Mouse (Mus musculus) effector memory CD4-positive, alpha-beta T cell, adult 5 months (primary cell): Measurements from ENCODE around the gene Gm21800. TPM values are rescaled to one million over a fixed set of nuclear protein-coding genes. Genes with fewer than 3 reads are reported as not detected.

Experiments
- polyA plus RNA-seq: library from polyadenylated mRNA; unstranded; fragments of 100-300 nt; shearing (Covaris generic); gene quantifications from one replicate; pipeline ENCODE4 v1.2.1, GENCODE M21; 2017

Gm21800 gene
- not detected for polyA plus RNA-seq

DNA sequence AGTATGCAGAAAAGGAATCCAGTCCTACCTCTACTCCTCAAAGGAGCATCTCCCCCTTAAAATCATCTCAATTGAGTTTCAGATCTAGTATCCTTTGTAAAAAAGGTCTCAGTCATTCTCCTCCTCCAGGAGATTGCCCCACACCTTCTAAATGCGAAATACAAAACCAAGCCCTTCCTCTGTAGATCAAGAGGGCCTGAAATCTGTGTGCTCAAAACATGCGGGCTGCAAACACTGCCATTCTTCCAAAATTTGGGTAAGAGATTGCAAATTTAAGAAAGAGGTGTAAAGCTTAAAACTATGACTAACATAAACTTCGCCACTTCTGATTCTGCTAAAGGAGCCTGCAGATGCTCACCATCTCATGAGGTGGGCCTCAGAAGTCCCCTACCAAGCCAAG is at the start of gene Gm21800:
TSS of gene Gm21800 (plus strand) at position 301 of the 400 bp plus-strand sequence.

